Mouse (Mus musculus): ENCODE measurements at regions not wholly inside any gene's neighbourhood (a gene's known extent, or its start where the extent isn't known, plus 50 kb on each side); places are given as distances from the start of the nearest gene placed in this dataset.

GRCm38 (mm10) chr5:133806891-133807290 is 292.6 kb upstream of the Castor2 start:
- Histone ChIP-seq H3K9ac (ENCODE audit: low read length) (no peak overlapping the region), H3K4me3 (replicated peaks; ENCODE audit: low read length) (no peak overlapping the region), H3K36me3 (ENCODE audit: control insufficient read depth, insufficient read depth, low read length) (no peaks in the 10 kb centered on the region), H3K4me1 (ENCODE audit: control insufficient read depth, insufficient read depth, low read length) (no peaks in the 10 kb centered on the region), H3K27me3 (ENCODE audit: control insufficient read depth, insufficient read depth, low read length) (no peaks in the 10 kb centered on the region), H3K9me3 (replicated peaks; ENCODE audit: control insufficient read depth, low read length) (no peaks in the 10 kb centered on the region), H3K4me2 (ENCODE audit: low read depth, low read length) (no peak overlapping the region), H3K27ac (ENCODE audit: low read length) (no peak overlapping the region)
- WGBS: 40% methylated on average over 7 of the region's 7 CpGs
- no peak for ATAC-seq (ENCODE audit: insufficient read depth, low FRiP score)

- Histone ChIP-seq H3K27ac (ENCODE audit: low read length) (no peak overlapping the region), H3K9me3 (replicated peaks; ENCODE audit: control insufficient read depth, low read length) (0 out of 2 replicates have a peak, but pooled peaks cover 2% of the 10 kb centered on the region), H3K4me3 (replicated peaks; ENCODE audit: low read length) (no peak overlapping the region), H3K4me1 (ENCODE audit: control insufficient read depth, insufficient read depth, low read length) (no peaks in the 10 kb centered on the region), H3K9ac (ENCODE audit: low read length) (no peak overlapping the region), H3K4me2 (ENCODE audit: low read depth, low read length) (no peak overlapping the region), H3K27me3 (ENCODE audit: control insufficient read depth, insufficient read depth, low read length) (no peaks in the 10 kb centered on the region), H3K36me3 (ENCODE audit: control insufficient read depth, insufficient read depth, low read length) (no peaks in the 10 kb centered on the region)
- no peak for ATAC-seq (ENCODE audit: insufficient read depth, low FRiP score)
- 74% methylated on average over 3 of the region's 3 CpGs for WGBS
These were observed 297.5 kb upstream of the Castor2 start for GRCm38 (mm10) chr5:133802001-133802400.

- Histone ChIP-seq H3K9ac (ENCODE audit: low read length) (no peak overlapping the region), H3K9me3 (replicated peaks; ENCODE audit: control insufficient read depth, low read length) (0 out of 2 replicates have a peak, but pooled peaks cover 3% of the 10 kb centered on the region), H3K36me3 (ENCODE audit: control insufficient read depth, insufficient read depth, low read length) (no peaks in the 10 kb centered on the region), H3K27me3 (ENCODE audit: control insufficient read depth, insufficient read depth, low read length) (no peaks in the 10 kb centered on the region), H3K4me3 (replicated peaks; ENCODE audit: low read length) (no peak overlapping the region), H3K27ac (ENCODE audit: low read length) (no peak overlapping the region), H3K4me1 (ENCODE audit: control insufficient read depth, insufficient read depth, low read length) (no peaks in the 10 kb centered on the region), H3K4me2 (ENCODE audit: low read depth, low read length) (no peak overlapping the region)
- WGBS: 33% methylated on average over 3 of the region's 3 CpGs
- ATAC-seq (ENCODE audit: insufficient read depth, low FRiP score): no peak
These were observed 303.9 kb upstream of the Castor2 start for GRCm38 (mm10) chr5:133795638-133796037.

GRCm38 (mm10) chr5:133790726-133791125 is 308.8 kb upstream of the Castor2 start:
- Histone ChIP-seq H3K4me3 (replicated peaks; ENCODE audit: low read length) (no peak overlapping the region), H3K9me3 (replicated peaks; ENCODE audit: control insufficient read depth, low read length) (no peaks in the 10 kb centered on the region), H3K9ac (ENCODE audit: low read length) (no peak overlapping the region), H3K4me1 (ENCODE audit: control insufficient read depth, insufficient read depth, low read length) (no peaks in the 10 kb centered on the region), H3K36me3 (ENCODE audit: control insufficient read depth, insufficient read depth, low read length) (no peaks in the 10 kb centered on the region), H3K27ac (ENCODE audit: low read length) (no peak overlapping the region), H3K4me2 (ENCODE audit: low read depth, low read length) (no peak overlapping the region), H3K27me3 (ENCODE audit: control insufficient read depth, insufficient read depth, low read length) (no peaks in the 10 kb centered on the region)
- 49% methylated on average over 6 of the region's 6 CpGs for WGBS
- ATAC-seq (ENCODE audit: insufficient read depth, low FRiP score): no peak

- H3K27ac ChIP-seq (ENCODE audit: low read length): no peak overlapping the region
- no peak for ATAC-seq (ENCODE audit: insufficient read depth, low FRiP score)
- no peak overlapping the region for H3K9ac ChIP-seq (ENCODE audit: low read length)
- H3K4me1 ChIP-seq (ENCODE audit: control insufficient read depth, insufficient read depth, low read length): no peaks in the 10 kb centered on the region
- H3K4me3 ChIP-seq (replicated peaks; ENCODE audit: low read length): no peak overlapping the region
- H3K9me3 ChIP-seq (replicated peaks; ENCODE audit: control insufficient read depth, low read length): no peaks in the 10 kb centered on the region
- no peaks in the 10 kb centered on the region for H3K27me3 ChIP-seq (ENCODE audit: control insufficient read depth, insufficient read depth, low read length)
- 87% methylated on average over 8 of the region's 8 CpGs for WGBS
- H3K4me2 ChIP-seq (ENCODE audit: low read depth, low read length): no peak overlapping the region
- H3K36me3 ChIP-seq (ENCODE audit: control insufficient read depth, insufficient read depth, low read length): no peaks in the 10 kb centered on the region
These were observed 311.5 kb upstream of the Castor2 start for GRCm38 (mm10) chr5:133788006-133788405.

GRCm38 (mm10) chr5:133787491-133787890 is 312.0 kb upstream of the Castor2 start:
- no peaks in the 10 kb centered on the region for H3K36me3 ChIP-seq (ENCODE audit: control insufficient read depth, insufficient read depth, low read length)
- 63% methylated on average over 7 of the region's 7 CpGs for WGBS
- H3K27me3 ChIP-seq (ENCODE audit: control insufficient read depth, insufficient read depth, low read length): no peaks in the 10 kb centered on the region
- H3K4me1 ChIP-seq (ENCODE audit: control insufficient read depth, insufficient read depth, low read length): no peaks in the 10 kb centered on the region
- ATAC-seq (ENCODE audit: insufficient read depth, low FRiP score): no peak
- H3K4me2 ChIP-seq (ENCODE audit: low read depth, low read length): no peak overlapping the region
- H3K9ac ChIP-seq (ENCODE audit: low read length): no peak overlapping the region
- no peak overlapping the region for H3K4me3 ChIP-seq (replicated peaks; ENCODE audit: low read length)
- no peaks in the 10 kb centered on the region for H3K9me3 ChIP-seq (replicated peaks; ENCODE audit: control insufficient read depth, low read length)
- no peak overlapping the region for H3K27ac ChIP-seq (ENCODE audit: low read length)

GRCm38 (mm10) chr5:133776591-133776990 is 322.9 kb upstream of the Castor2 start:
- H3K27ac ChIP-seq (ENCODE audit: low read length): no peak overlapping the region
- no peak overlapping the region for H3K4me3 ChIP-seq (replicated peaks; ENCODE audit: low read length)
- H3K27me3 ChIP-seq (ENCODE audit: control insufficient read depth, insufficient read depth, low read length): no peaks in the 10 kb centered on the region
- H3K4me1 ChIP-seq (ENCODE audit: control insufficient read depth, insufficient read depth, low read length): no peaks in the 10 kb centered on the region
- H3K4me2 ChIP-seq (ENCODE audit: low read depth, low read length): no peak overlapping the region
- H3K36me3 ChIP-seq (ENCODE audit: control insufficient read depth, insufficient read depth, low read length): no peaks in the 10 kb centered on the region
- no peaks in the 10 kb centered on the region for H3K9me3 ChIP-seq (replicated peaks; ENCODE audit: control insufficient read depth, low read length)
- no peak overlapping the region for H3K9ac ChIP-seq (ENCODE audit: low read length)
- ATAC-seq (ENCODE audit: insufficient read depth, low FRiP score): no peak

- Histone ChIP-seq H3K9me3 (replicated peaks; ENCODE audit: control insufficient read depth, low read length) (no peaks in the 10 kb centered on the region), H3K4me2 (ENCODE audit: low read depth, low read length) (no peak overlapping the region), H3K36me3 (ENCODE audit: control insufficient read depth, insufficient read depth, low read length) (no peaks in the 10 kb centered on the region), H3K9ac (ENCODE audit: low read length) (no peak overlapping the region), H3K27me3 (ENCODE audit: control insufficient read depth, insufficient read depth, low read length) (no peaks in the 10 kb centered on the region), H3K27ac (ENCODE audit: low read length) (no peak overlapping the region), H3K4me1 (ENCODE audit: control insufficient read depth, insufficient read depth, low read length) (no peaks in the 10 kb centered on the region), H3K4me3 (replicated peaks; ENCODE audit: low read length) (no peak overlapping the region)
- no peak for ATAC-seq (ENCODE audit: insufficient read depth, low FRiP score)
- WGBS: 83% methylated on average over 3 of the region's 3 CpGs
These were observed 325.4 kb upstream of the Castor2 start for GRCm38 (mm10) chr5:133774116-133774515.

GRCm38 (mm10) chr5:133768856-133769255 is 330.7 kb upstream of the Castor2 start:
- Histone ChIP-seq H3K27me3 (ENCODE audit: control insufficient read depth, insufficient read depth, low read length) (no peaks in the 10 kb centered on the region), H3K4me3 (replicated peaks; ENCODE audit: low read length) (no peak overlapping the region), H3K27ac (ENCODE audit: low read length) (no peak overlapping the region), H3K36me3 (ENCODE audit: control insufficient read depth, insufficient read depth, low read length) (no peaks in the 10 kb centered on the region), H3K9ac (ENCODE audit: low read length) (no peak overlapping the region), H3K9me3 (replicated peaks; ENCODE audit: control insufficient read depth, low read length) (no peaks in the 10 kb centered on the region), H3K4me2 (ENCODE audit: low read depth, low read length) (no peak overlapping the region), H3K4me1 (ENCODE audit: control insufficient read depth, insufficient read depth, low read length) (no peaks in the 10 kb centered on the region)
- 77% methylated on average over 2 of the region's 2 CpGs for WGBS
- ATAC-seq (ENCODE audit: insufficient read depth, low FRiP score): no peak

- H3K9me3 ChIP-seq (replicated peaks; ENCODE audit: control insufficient read depth, low read length): no peaks in the 10 kb centered on the region
- no peak overlapping the region for H3K9ac ChIP-seq (ENCODE audit: low read length)
- WGBS: 94% methylated on average over 2 of the region's 2 CpGs
These were observed 341.7 kb upstream of the Castor2 start for GRCm38 (mm10) chr5:133757817-133758216.

More at GRCm38 (mm10) chr5:133757817-133758216, 341.7 kb upstream of the Castor2 start:
- H3K27me3 ChIP-seq (ENCODE audit: control insufficient read depth, insufficient read depth, low read length): no peaks in the 10 kb centered on the region
- H3K4me1 ChIP-seq (ENCODE audit: control insufficient read depth, insufficient read depth, low read length): no peaks in the 10 kb centered on the region
- no peak overlapping the region for H3K4me2 ChIP-seq (ENCODE audit: low read depth, low read length)
- H3K36me3 ChIP-seq (ENCODE audit: control insufficient read depth, insufficient read depth, low read length): no peaks in the 10 kb centered on the region
- H3K27ac ChIP-seq (ENCODE audit: low read length): no peak overlapping the region
- H3K4me3 ChIP-seq (replicated peaks; ENCODE audit: low read length): no peak overlapping the region
- no peak for ATAC-seq (ENCODE audit: insufficient read depth, low FRiP score)
